Mouse (Mus musculus): ENCODE data around the gene Mpig6b. TPM values are rescaled to one million over a fixed set of nuclear protein-coding genes. Genes with fewer than 3 reads are reported as not detected.

The Mpig6b gene
- polyA plus RNA-seq, 1 experiment from 2014 or later, result 0.15 TPM

DNA sequence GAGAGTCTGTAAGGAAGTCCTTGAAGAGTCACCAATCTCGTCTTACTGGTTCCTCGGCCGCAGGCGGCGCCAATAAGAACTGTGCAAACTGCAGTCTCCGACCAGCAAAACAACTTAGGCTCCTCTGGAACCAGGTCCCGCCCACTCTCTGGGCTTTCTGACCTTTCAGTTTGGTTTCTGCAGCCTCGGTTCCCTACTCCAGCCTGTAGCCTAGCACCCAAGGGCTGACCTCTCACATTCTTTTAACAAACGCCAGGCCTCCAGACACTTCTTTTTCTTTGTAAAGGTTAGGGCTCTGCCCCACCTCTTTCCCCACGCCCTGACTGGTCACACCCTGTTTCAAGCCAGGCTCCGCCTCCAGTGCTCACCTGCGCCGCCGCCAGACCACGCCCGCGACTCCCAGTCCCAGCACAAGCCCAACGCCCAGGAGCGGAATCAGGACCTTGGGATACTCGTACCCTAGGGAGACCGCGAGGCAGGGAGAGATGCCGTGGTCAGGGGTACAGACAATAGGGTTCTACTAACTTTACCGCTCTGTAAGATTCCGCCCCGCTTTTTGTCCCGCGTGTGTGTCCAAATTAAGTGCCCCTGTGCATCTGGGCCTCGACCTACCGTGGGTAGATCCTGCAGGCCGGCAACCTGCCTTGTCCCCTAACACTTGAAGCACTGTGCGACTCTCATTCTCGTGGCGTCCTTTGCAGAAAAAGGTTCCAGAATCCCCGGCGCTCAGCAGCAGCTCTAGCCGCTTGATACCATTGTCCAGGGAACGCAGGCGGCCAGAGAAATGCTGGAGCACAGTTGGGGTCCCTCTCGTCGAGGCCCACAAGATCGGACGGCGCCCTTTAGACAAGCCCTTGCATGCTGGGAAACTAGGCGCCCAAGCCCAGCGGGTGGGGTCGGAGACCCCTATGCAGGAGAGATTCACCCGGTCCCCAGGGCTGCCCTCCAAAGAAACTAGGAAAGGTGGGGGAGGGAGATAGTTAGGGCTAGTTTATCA is 735 bp downstream of the Mpig6b start, which contains the start of gene Ly6g6c:
TSS of gene Ly6g6c (plus strand) at position 438 of the 997 bp plus-strand sequence.
- ATAC-seq, result no peak
- H3K9ac ChIP-seq (ENCODE audit: low read depth, low read length), result peak within 1 kb of the TSS; percentile 36; the same call in 1 of the 2 replicates

GRCm38 (mm10) chr17:35064378-35064877 is 1.6 kb downstream of the Mpig6b start:
- no peak for ATAC-seq
- Histone ChIP-seq H3K4me3 (ENCODE audit: low read depth, low read length) (no peak overlapping the region), H3K27ac (ENCODE audit: low read length) (no peak overlapping the region), H3K36me3 (ENCODE audit: control insufficient read depth, insufficient read depth, low read length) (peaks cover 5% of the 10 kb centered on the region; the same call in 1 of the 2 replicates), H3K9me3 (replicated peaks; ENCODE audit: control insufficient read depth, low read length, poor library complexity, severe bottlenecking) (no peaks in the 10 kb centered on the region), H3K27me3 (ENCODE audit: control insufficient read depth, insufficient read depth, low read depth, low read length) (peaks cover 28% of the 10 kb centered on the region), H3K4me1 (ENCODE audit: control insufficient read depth, insufficient read depth, low read length) (peaks cover 16% of the 10 kb centered on the region), H3K4me2 (ENCODE audit: low read length) (no peak overlapping the region; the same call in 1 of the 2 replicates), H3K9ac (ENCODE audit: low read depth, low read length) (no peak overlapping the region)
- 29% methylated on average over 10 of the region's 10 CpGs for WGBS

More for the DNA sequence above, 735 bp downstream of the Mpig6b start, which contains the start of gene Ly6g6c:
- peaks cover 28% of the 10 kb centered on the region for H3K27me3 ChIP-seq (ENCODE audit: control insufficient read depth, insufficient read depth, low read depth, low read length)
- H3K36me3 ChIP-seq (ENCODE audit: control insufficient read depth, insufficient read depth, low read length), result peaks cover 5% of the 10 kb centered on the region; the same call in 1 of the 2 replicates
- H3K4me1 ChIP-seq (ENCODE audit: control insufficient read depth, insufficient read depth, low read length), result peaks cover 12% of the 10 kb centered on the region
- 3% methylated on average over 48 of the region's 48 CpGs for WGBS
- H3K9me3 ChIP-seq (replicated peaks; ENCODE audit: control insufficient read depth, low read length, poor library complexity, severe bottlenecking), result no peaks in the 10 kb centered on the region
- peak within 1 kb of the TSS; percentile 18 for H3K4me3 ChIP-seq (ENCODE audit: low read depth, low read length)
- no peak within 1 kb of the TSS for H3K27ac ChIP-seq (ENCODE audit: low read length)
- H3K4me2 ChIP-seq (ENCODE audit: low read length), result peak within 1 kb of the TSS; percentile 52

- Histone ChIP-seq H3K27ac (ENCODE audit: low read length) (no peak overlapping the region), H3K36me3 (ENCODE audit: control insufficient read depth, insufficient read depth, low read length) (peaks cover 5% of the 10 kb centered on the region; the same call in 1 of the 2 replicates), H3K9me3 (replicated peaks; ENCODE audit: control insufficient read depth, low read length, poor library complexity, severe bottlenecking) (no peaks in the 10 kb centered on the region), H3K27me3 (ENCODE audit: control insufficient read depth, insufficient read depth, low read depth, low read length) (peaks cover 28% of the 10 kb centered on the region), H3K9ac (ENCODE audit: low read depth, low read length) (no peak overlapping the region), H3K4me2 (ENCODE audit: low read length) (no peak overlapping the region), H3K4me3 (ENCODE audit: low read depth, low read length) (no peak overlapping the region), H3K4me1 (ENCODE audit: control insufficient read depth, insufficient read depth, low read length) (peaks cover 19% of the 10 kb centered on the region)
- 90% methylated on average over 3 of the region's 3 CpGs for WGBS
- no peak for ATAC-seq
These were observed 2.5 kb downstream of the Mpig6b start for GRCm38 (mm10) chr17:35063466-35063865.

GRCm38 (mm10) chr17:35061299-35061698 is 4.7 kb downstream of the Mpig6b start:
- Histone ChIP-seq H3K4me1 (ENCODE audit: control insufficient read depth, insufficient read depth, low read length) (peaks cover 21% of the 10 kb centered on the region), H3K4me2 (ENCODE audit: low read length) (no peak overlapping the region), H3K36me3 (ENCODE audit: control insufficient read depth, insufficient read depth, low read length) (peaks cover 5% of the 10 kb centered on the region; the same call in 1 of the 2 replicates), H3K9ac (ENCODE audit: low read depth, low read length) (no peak overlapping the region), H3K27me3 (ENCODE audit: control insufficient read depth, insufficient read depth, low read depth, low read length) (peaks cover 20% of the 10 kb centered on the region), H3K4me3 (ENCODE audit: low read depth, low read length) (no peak overlapping the region), H3K27ac (ENCODE audit: low read length) (no peak overlapping the region), H3K9me3 (replicated peaks; ENCODE audit: control insufficient read depth, low read length, poor library complexity, severe bottlenecking) (no peaks in the 10 kb centered on the region)
- ATAC-seq, result no peak
- WGBS, result 84% methylated on average over 7 of the region's 8 CpGs

DNA sequence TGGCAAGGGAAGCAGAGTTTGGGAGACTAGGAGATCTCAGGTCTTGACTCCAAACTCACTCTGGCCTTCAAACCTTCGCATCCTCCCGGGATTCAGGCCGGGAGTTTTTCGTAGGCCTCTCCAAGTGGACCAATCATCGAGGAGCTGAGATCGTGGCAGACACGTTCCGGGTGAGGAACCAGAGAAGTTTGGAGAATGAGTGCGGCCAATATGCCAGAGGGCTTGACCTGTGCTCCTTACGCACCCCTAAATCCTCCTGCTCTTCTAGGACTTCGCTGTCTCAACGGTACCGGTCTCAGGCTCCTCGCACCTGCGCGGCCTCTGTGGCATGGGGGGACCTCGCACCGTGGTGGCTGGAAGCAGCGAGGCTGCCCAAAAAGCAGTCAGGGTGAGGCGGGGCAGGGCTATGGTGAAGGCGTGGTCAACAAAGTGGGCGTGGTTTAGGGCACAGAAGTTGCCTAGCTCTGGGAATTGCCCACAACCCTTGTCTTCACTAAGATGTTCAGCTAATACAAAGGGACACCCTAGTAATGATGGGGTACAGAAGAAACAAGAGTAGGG is 5.2 kb downstream of the Mpig6b start:
- peak overlapping the region; percentile 80; the same call in 1 of the 2 replicates for H3K4me3 ChIP-seq (ENCODE audit: low read depth, low read length)
- H3K36me3 ChIP-seq (ENCODE audit: control insufficient read depth, insufficient read depth, low read length), result peaks cover 5% of the 10 kb centered on the region; the same call in 1 of the 2 replicates
- H3K9me3 ChIP-seq (replicated peaks; ENCODE audit: control insufficient read depth, low read length, poor library complexity, severe bottlenecking), result no peaks in the 10 kb centered on the region
- peaks cover 19% of the 10 kb centered on the region for H3K27me3 ChIP-seq (ENCODE audit: control insufficient read depth, insufficient read depth, low read depth, low read length)
- H3K4me2 ChIP-seq (ENCODE audit: low read length), result peak overlapping the region; percentile 94
- H3K4me1 ChIP-seq (ENCODE audit: control insufficient read depth, insufficient read depth, low read length), result peaks cover 21% of the 10 kb centered on the region
- 66% methylated on average over 22 of the region's 22 CpGs for WGBS
- ATAC-seq, result no peak
- H3K9ac ChIP-seq (ENCODE audit: low read depth, low read length), result peak overlapping the region; percentile 76
- H3K27ac ChIP-seq (ENCODE audit: low read length), result no peak overlapping the region

GRCm38 (mm10) chr17:35060071-35060470 is 5.9 kb downstream of the Mpig6b start:
- 16% methylated on average over 14 of the region's 14 CpGs for WGBS
- Histone ChIP-seq H3K9me3 (replicated peaks; ENCODE audit: control insufficient read depth, low read length, poor library complexity, severe bottlenecking) (no peaks in the 10 kb centered on the region), H3K36me3 (ENCODE audit: control insufficient read depth, insufficient read depth, low read length) (peaks cover 5% of the 10 kb centered on the region; the same call in 1 of the 2 replicates), H3K27me3 (ENCODE audit: control insufficient read depth, insufficient read depth, low read depth, low read length) (peaks cover 16% of the 10 kb centered on the region), H3K9ac (ENCODE audit: low read depth, low read length) (peak overlapping the region; percentile 76), H3K4me2 (ENCODE audit: low read length) (peak overlapping the region; percentile 94), H3K27ac (ENCODE audit: low read length) (no peak overlapping the region), H3K4me3 (ENCODE audit: low read depth, low read length) (peak overlapping the region; percentile 80), H3K4me1 (ENCODE audit: control insufficient read depth, insufficient read depth, low read length) (peaks cover 19% of the 10 kb centered on the region)
- peak; percentile 2; the same call in 1 of the 2 replicates for ATAC-seq

DNA sequence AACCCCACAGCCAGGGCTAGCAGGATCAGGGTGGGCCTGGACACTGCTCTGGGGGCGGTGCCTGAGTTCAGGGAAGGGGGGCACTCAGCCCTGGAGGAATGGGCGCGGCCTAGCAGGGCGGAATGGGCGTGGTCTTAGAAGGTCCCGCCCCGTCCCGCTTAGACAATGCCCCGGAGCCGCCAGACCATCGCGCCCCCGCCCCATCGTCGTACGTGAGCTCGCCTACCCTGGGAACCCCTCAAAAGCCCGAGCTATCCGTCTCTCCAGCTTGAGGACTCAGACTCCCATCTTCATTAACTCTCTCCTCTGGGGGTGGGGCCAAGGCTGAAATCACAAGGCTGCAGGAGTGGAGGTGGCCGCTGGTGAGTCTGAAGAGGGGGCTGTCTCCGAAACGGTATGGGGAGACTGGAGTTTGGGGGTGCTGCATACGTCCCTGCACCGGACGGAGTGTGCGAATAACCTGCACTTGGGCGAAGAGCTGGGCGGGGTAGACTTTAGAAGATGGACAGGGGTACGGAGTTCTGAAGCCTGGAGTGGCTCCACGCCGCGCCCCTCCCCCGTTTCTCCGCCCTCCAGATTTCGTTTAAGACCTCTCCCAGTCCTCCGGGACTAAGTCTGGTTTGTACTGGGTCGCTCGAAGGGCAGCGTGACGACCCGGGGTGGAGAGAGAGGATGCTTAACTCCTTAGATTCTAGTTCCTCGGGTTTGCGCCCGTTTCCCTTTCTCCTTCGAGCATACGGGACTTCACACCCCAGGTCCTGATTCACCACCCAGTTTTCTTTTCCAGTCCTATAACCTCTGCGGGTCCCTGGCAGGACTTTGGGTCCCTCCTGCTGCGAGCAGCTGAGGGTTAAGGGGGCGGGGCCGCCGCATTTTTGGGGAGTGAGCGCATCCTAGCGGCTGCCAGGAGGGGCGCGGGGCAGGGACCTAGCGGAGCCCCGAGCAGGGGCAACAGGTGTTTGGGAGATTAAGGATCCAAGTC is 6.8 kb downstream of the Mpig6b start, which contains the start of gene Ddah2:
TSS of gene Ddah2 (plus strand) at position 125 of the 982 bp plus-strand sequence.
- H3K4me2 ChIP-seq (ENCODE audit: low read length), result peak within 1 kb of the TSS; percentile 94
- H3K4me3 ChIP-seq (ENCODE audit: low read depth, low read length), result peak within 1 kb of the TSS; percentile 80
- H3K36me3 ChIP-seq (ENCODE audit: control insufficient read depth, insufficient read depth, low read length), result peaks cover 5% of the 10 kb centered on the region; the same call in 1 of the 2 replicates
- WGBS, result under 1% methylated on average over 57 of the region's 57 CpGs
- H3K27me3 ChIP-seq (ENCODE audit: control insufficient read depth, insufficient read depth, low read depth, low read length), result peaks cover 7% of the 10 kb centered on the region; the same call in 1 of the 2 replicates
- H3K9ac ChIP-seq (ENCODE audit: low read depth, low read length), result peak within 1 kb of the TSS; percentile 76
- H3K27ac ChIP-seq (ENCODE audit: low read length), result peak within 1 kb of the TSS; percentile 85
- H3K9me3 ChIP-seq (replicated peaks; ENCODE audit: control insufficient read depth, low read length, poor library complexity, severe bottlenecking), result no peaks in the 10 kb centered on the region
- peaks cover 15% of the 10 kb centered on the region for H3K4me1 ChIP-seq (ENCODE audit: control insufficient read depth, insufficient read depth, low read length)
- ATAC-seq, result peak; percentile 89
